Mouse (Mus musculus): ENCODE measurements around the gene Nceh1. TPM values are rescaled to one million over a fixed set of nuclear protein-coding genes. Genes with fewer than 3 reads are reported as not detected.
A peak's percentile ranks its signal among the peaks of the same experiment; 100 is the strongest.

The Nceh1 gene
- polyA plus RNA-seq, 1 experiment from 2014 or later: 28.4 TPM

DNA sequence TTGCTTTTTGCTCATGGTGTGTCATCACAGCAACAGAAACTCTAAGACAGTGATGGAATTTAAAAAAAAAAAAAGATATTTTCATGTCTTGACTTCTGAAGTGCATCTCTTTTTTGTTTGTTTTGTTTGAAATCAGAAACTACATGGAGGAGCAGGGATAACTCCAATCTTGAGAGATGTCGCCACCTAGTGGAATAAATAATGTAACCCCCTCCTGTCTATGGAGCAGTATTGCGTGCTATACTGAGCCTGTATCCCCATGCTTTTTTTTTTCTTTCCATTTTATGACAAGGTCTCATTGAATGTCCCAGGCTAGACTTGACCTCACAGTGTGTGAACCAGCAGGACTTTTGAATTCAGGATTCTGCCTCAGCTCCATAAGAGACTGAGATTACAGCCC lies 54.5 kb downstream of the Nceh1 start:
- no peak overlapping the region for H3K27ac ChIP-seq (replicated peaks)
- H3K27me3 ChIP-seq (ENCODE audit: control insufficient read depth, insufficient read depth, low read length): no peaks in the 10 kb centered on the region
- H3K4me1 ChIP-seq (replicated peaks; ENCODE audit: control insufficient read depth, insufficient read depth): no peaks in the 10 kb centered on the region
- no peak overlapping the region for H3K9ac ChIP-seq (ENCODE audit: low read length)
- no peaks in the 10 kb centered on the region; the same call in 1 of the 2 replicates for H3K36me3 ChIP-seq (ENCODE audit: control insufficient read depth, insufficient read depth, low read length)
- no peak overlapping the region for H3K4me2 ChIP-seq (replicated peaks; ENCODE audit: low read depth)
- DNase-seq (ENCODE audit: low spot score) (no peak), ATAC-seq (ENCODE audit: low FRiP score, low TSS enrichment) (peak; percentile 81)
- 13% methylated on average over 2 of the region's 2 CpGs for WGBS
- H3K4me3 ChIP-seq (ENCODE audit: low read depth, low read length): no peak overlapping the region
- TF ChIP-seq EP300 (optimal IDR thresholded peaks at IDR 0.05) (no peak), CTCF (IDR thresholded peaks at IDR 0.05; ENCODE audit: low read depth) (peak; percentile 86)
- no peaks in the 10 kb centered on the region for H3K9me3 ChIP-seq (ENCODE audit: control insufficient read depth, low read length)

DNA sequence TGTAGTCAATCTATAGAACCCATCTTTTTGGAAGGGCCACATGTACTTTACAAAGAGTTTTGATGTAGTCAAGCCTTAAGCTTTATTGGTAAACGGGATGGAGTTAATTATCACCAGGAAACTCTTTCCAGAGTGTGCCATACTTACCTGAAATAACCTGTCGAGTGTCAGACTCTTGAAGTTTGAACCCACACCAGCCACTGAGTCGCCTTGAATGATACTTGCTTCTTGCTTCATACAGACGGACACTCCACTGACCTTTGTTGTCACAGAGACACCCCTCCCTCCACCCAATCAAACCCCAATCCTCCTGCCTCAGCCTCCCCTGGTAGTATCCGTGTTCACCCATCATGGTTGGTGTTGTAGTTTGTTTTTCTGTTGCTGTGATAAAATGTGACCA lies 55.8 kb downstream of the Nceh1 start:
- WGBS: 76% methylated on average over 5 of the region's 5 CpGs
- Histone ChIP-seq H3K4me1 (replicated peaks; ENCODE audit: control insufficient read depth, insufficient read depth) (no peaks in the 10 kb centered on the region), H3K9me3 (ENCODE audit: control insufficient read depth, low read length) (no peaks in the 10 kb centered on the region), H3K27ac (replicated peaks) (no peak overlapping the region), H3K4me3 (ENCODE audit: low read depth, low read length) (no peak overlapping the region), H3K9ac (ENCODE audit: low read length) (no peak overlapping the region), H3K27me3 (ENCODE audit: control insufficient read depth, insufficient read depth, low read length) (no peaks in the 10 kb centered on the region), H3K4me2 (replicated peaks; ENCODE audit: low read depth) (no peak overlapping the region), H3K36me3 (ENCODE audit: control insufficient read depth, insufficient read depth, low read length) (no peaks in the 10 kb centered on the region; the same call in 1 of the 2 replicates)
- DNase-seq (ENCODE audit: low spot score) (no peak), ATAC-seq (ENCODE audit: low FRiP score, low TSS enrichment) (no peak)
- no peak for TF ChIP-seq CTCF (IDR thresholded peaks at IDR 0.05; ENCODE audit: low read depth)
- TF ChIP-seq EP300 (optimal IDR thresholded peaks at IDR 0.05): no peak

DNA sequence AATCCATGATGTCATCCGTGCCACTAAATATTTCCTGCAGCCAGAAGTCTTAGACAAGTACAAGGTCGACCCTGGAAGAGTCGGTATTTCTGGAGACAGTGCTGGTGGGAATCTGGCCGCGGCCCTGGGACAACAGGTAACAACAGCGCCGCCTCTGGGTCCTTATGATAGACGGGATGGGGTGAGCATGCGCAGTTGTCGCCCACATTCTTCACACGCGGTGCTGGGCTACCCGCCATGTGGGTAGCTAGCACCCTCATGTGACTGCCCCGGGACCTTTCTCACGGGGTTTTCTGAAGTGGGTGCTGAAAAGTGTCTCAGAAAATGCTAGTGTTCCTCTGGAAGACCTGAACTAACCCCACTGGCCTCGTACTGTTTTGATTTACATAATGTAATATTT lies 56.8 kb downstream of the Nceh1 start:
- no peaks in the 10 kb centered on the region for H3K4me1 ChIP-seq (replicated peaks; ENCODE audit: control insufficient read depth, insufficient read depth)
- no peak overlapping the region for H3K4me2 ChIP-seq (replicated peaks; ENCODE audit: low read depth)
- no peak overlapping the region for H3K27ac ChIP-seq (replicated peaks)
- H3K9me3 ChIP-seq (ENCODE audit: control insufficient read depth, low read length): no peaks in the 10 kb centered on the region
- no peak for ATAC-seq (ENCODE audit: low FRiP score, low TSS enrichment)
- H3K36me3 ChIP-seq (ENCODE audit: control insufficient read depth, insufficient read depth, low read length): no peaks in the 10 kb centered on the region; the same call in 1 of the 2 replicates
- H3K4me3 ChIP-seq (ENCODE audit: low read depth, low read length): no peak overlapping the region
- no peaks in the 10 kb centered on the region for H3K27me3 ChIP-seq (ENCODE audit: control insufficient read depth, insufficient read depth, low read length)
- WGBS: 91% methylated on average over 16 of the region's 16 CpGs
- TF ChIP-seq CTCF (IDR thresholded peaks at IDR 0.05; ENCODE audit: low read depth): no peak
- TF ChIP-seq EP300 (optimal IDR thresholded peaks at IDR 0.05): no peak
- DNase-seq (ENCODE audit: low spot score): no peak
- H3K9ac ChIP-seq (ENCODE audit: low read length): no peak overlapping the region

DNA sequence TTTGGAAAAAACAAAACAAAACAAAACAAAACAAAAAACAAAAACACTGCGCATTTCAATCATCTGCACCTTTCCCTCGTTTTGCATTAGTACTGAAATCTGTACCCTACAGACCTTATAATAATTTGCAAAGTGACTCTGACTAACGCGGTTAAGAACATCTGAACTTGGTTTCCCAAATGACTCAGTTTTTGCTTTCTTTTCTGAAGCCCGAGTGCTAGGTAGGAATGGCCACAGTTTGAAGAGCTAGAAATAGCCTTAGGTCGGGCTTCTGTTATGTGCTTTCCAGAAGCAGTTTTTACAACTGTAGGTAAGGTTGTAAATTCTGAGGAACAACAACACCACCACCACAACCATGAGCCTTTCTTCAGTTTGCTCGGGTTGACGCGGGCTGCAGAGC lies 59.1 kb downstream of the Nceh1 start:
- Histone ChIP-seq H3K27me3 (ENCODE audit: control insufficient read depth, insufficient read depth, low read length) (no peaks in the 10 kb centered on the region), H3K9me3 (ENCODE audit: control insufficient read depth, low read length) (no peaks in the 10 kb centered on the region), H3K9ac (ENCODE audit: low read length) (no peak overlapping the region), H3K4me1 (replicated peaks; ENCODE audit: control insufficient read depth, insufficient read depth) (no peaks in the 10 kb centered on the region), H3K36me3 (ENCODE audit: control insufficient read depth, insufficient read depth, low read length) (no peaks in the 10 kb centered on the region; the same call in 1 of the 2 replicates), H3K4me3 (ENCODE audit: low read depth, low read length) (no peak overlapping the region), H3K27ac (replicated peaks) (no peak overlapping the region), H3K4me2 (replicated peaks; ENCODE audit: low read depth) (no peak overlapping the region)
- ATAC-seq (ENCODE audit: low FRiP score, low TSS enrichment) (no peak), DNase-seq (ENCODE audit: low spot score) (no peak)
- no peak for TF ChIP-seq EP300 (optimal IDR thresholded peaks at IDR 0.05)
- TF ChIP-seq CTCF (IDR thresholded peaks at IDR 0.05; ENCODE audit: low read depth): no peak
- WGBS: 93% methylated on average over 9 of the region's 9 CpGs

DNA sequence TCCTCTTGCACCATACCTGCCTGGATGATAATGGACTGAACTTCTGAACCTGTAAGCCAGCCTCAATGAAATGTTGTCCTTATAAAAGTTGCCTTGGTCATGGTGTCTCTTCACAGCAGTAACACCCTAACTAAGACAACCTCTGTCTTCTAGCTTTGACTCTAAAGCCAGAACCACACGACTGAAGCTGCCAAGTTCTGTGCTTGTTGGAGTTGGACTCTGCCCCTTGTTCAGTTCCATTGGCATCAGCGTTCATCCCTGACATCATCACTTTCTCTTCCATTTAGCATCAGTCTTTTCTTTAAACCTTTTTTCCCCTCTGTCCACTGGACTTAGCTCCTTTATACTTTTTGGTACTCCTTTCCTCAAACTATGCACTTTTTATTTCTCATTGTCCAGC lies 63.4 kb downstream of the Nceh1 start:
- no peak for DNase-seq (ENCODE audit: low spot score)
- Histone ChIP-seq H3K4me2 (replicated peaks; ENCODE audit: low read depth) (no peak overlapping the region), H3K4me1 (replicated peaks; ENCODE audit: control insufficient read depth, insufficient read depth) (no peaks in the 10 kb centered on the region), H3K4me3 (ENCODE audit: low read depth, low read length) (no peak overlapping the region), H3K9ac (ENCODE audit: low read length) (no peak overlapping the region), H3K27me3 (ENCODE audit: control insufficient read depth, insufficient read depth, low read length) (no peaks in the 10 kb centered on the region), H3K27ac (replicated peaks) (no peak overlapping the region), H3K36me3 (ENCODE audit: control insufficient read depth, insufficient read depth, low read length) (no peaks in the 10 kb centered on the region; the same call in 1 of the 2 replicates), H3K9me3 (ENCODE audit: control insufficient read depth, low read length) (no peaks in the 10 kb centered on the region)
- 80% methylated on average over 2 of the region's 2 CpGs for WGBS
- ATAC-seq (ENCODE audit: low FRiP score, low TSS enrichment): no peak
- TF ChIP-seq EP300 (optimal IDR thresholded peaks at IDR 0.05) (no peak), CTCF (IDR thresholded peaks at IDR 0.05; ENCODE audit: low read depth) (no peak)

DNA sequence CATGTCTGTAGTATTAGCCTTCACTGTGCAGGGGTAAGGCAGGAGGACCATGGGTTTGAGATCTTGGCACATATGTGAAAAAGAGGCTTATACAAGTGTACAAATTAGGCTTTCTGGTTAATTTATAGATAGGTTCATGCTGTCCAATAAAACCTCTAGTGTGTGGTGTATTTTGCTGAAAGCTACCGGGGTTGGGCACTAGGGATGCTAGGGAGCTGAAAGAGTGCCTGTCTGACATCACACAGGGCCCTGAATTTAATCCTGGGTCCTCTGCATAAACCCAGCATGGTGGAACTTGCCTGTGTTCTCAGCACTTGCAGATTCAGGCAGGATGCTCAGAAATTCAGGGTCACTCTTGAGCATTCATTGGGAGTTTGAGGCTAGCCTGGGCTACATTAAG lies 65.0 kb downstream of the Nceh1 start:
- ATAC-seq (ENCODE audit: low FRiP score, low TSS enrichment) (no peak), DNase-seq (ENCODE audit: low spot score) (no peak)
- H3K27me3 ChIP-seq (ENCODE audit: control insufficient read depth, insufficient read depth, low read length): no peaks in the 10 kb centered on the region
- TF ChIP-seq EP300 (optimal IDR thresholded peaks at IDR 0.05) (no peak), CTCF (IDR thresholded peaks at IDR 0.05; ENCODE audit: low read depth) (peak; percentile 6; the same call in 1 of the 2 replicates)
- H3K4me3 ChIP-seq (ENCODE audit: low read depth, low read length): no peak overlapping the region
- H3K4me1 ChIP-seq (replicated peaks; ENCODE audit: control insufficient read depth, insufficient read depth): no peaks in the 10 kb centered on the region
- no peaks in the 10 kb centered on the region for H3K9me3 ChIP-seq (ENCODE audit: control insufficient read depth, low read length)
- 76% methylated on average over 1 of the region's 1 CpGs for WGBS
- no peak overlapping the region for H3K9ac ChIP-seq (ENCODE audit: low read length)
- H3K4me2 ChIP-seq (replicated peaks; ENCODE audit: low read depth): no peak overlapping the region
- no peak overlapping the region for H3K27ac ChIP-seq (replicated peaks)
- no peaks in the 10 kb centered on the region for H3K36me3 ChIP-seq (ENCODE audit: control insufficient read depth, insufficient read depth, low read length)
